Mouse (Mus musculus): Measurements from ENCODE around the gene Fbxo31.

DNA sequence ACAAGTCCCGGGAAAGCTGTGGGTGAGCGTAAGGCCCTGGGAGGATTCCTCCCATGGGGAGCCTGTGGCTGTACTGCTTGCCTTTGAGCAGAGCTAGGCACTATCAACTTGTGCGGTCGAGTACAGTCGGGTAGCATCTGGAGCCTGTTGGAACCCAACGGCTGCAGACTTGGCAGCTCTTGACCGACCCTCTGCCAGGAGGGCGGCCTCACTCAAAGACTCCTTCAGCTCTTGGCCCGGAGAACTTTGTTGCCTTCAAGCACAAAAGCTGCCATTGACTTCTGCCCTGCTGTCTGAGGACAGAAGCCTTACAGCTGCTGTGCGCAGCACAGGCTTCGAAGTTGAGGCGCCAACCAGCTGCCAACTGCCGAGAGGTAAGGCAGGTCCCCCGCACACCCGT lies 49.8 kb downstream of the Fbxo31 start:
- TF ChIP-seq POLR2A (IDR thresholded peaks at IDR 0.05; ENCODE audit: control insufficient read depth in 1 of 2, insufficient read depth in 1 of 2, low read depth in 1 of 2, low read length in 2 of 2, poor library complexity in 1 of 2) (no peak), MAZ (IDR thresholded peaks at IDR 0.05; ENCODE audit: low read depth, low read length) (no peak), EP300 (IDR thresholded peaks at IDR 0.05; ENCODE audit: low read depth in 1 of 2, low read length in 2 of 2) (no peak), ZKSCAN1 (IDR thresholded peaks at IDR 0.05; ENCODE audit: low read depth, low read length) (no peak), TAL1 (IDR thresholded peaks at IDR 0.05; ENCODE audit: low read length) (no peak), TBP (IDR thresholded peaks at IDR 0.05; ENCODE audit: low read depth, low read length) (no peak), POLR2AphosphoS2 (IDR thresholded peaks at IDR 0.05; ENCODE audit: low read length) (no peak), POLR2AphosphoS5 (IDR thresholded peaks at IDR 0.05; ENCODE audit: borderline replicate concordance, low read depth, low read length) (no peak), CTCF (IDR thresholded peaks at IDR 0.05 in 2 of 3, conservative IDR thresholded peaks at IDR 0.05 in 1 of 3; ENCODE audit: control insufficient read depth in 1 of 3, insufficient read depth in 1 of 3, low read depth in 2 of 3, low read length in 3 of 3, poor library complexity in 1 of 3, severe bottlenecking in 1 of 3) (no peak)

Measured in MEL (cell line).